In the genomic region with DNA sequence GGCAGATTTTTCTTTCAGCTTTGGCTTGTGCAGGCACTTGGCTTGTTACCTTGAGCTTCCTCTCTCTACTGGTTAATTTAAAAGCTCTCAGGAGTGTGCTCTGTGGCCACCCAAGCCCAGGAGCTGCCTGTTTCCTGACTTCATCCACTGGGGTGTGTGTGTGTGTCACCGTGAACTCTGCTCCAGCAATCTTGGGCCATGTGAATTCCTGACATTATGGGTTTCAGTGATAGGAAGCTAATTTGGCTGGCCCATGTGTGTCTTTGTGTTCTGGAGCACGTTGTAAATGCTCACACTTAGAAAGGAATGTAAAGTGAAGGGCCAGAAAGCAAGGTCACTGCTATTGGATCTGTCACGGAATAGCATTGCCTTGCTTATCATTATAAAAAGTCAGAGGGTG, we compare ENCODE assay signal across 13 mouse cellular contexts.
DNase-seq lines count a peak whose midpoint lies in the region; ATAC-seq and TF ChIP-seq lines count a peak whose summit lies in the region.
"Had no signal": no experiment of that assay in that cellular context is flagged by ENCODE, and none has a peak within 500 bp of the region (broad histone marks: within the 10 kb centered on the region; RNA-seq: fewer than 3 reads in every experiment).

No protein-coding gene starts in this region.

- H3K36me3 ChIP-seq in lung, embryonic 15.5 days = no peaks in the 10 kb centered on the region
- H3K36me3 ChIP-seq in heart, embryonic 14.5 days (ENCODE audit: control insufficient read depth, insufficient read depth, low read length) = 0 out of 2 replicates have a peak, but pooled peaks cover 6% of the 10 kb centered on the region
- H3K36me3 ChIP-seq in stomach, postnatal 0 days (ENCODE audit: control insufficient read depth, insufficient read depth, low read length) = no peaks in the 10 kb centered on the region
- H3K36me3 ChIP-seq in hindbrain, embryonic 14.5 days (replicated peaks; ENCODE audit: control insufficient read depth, insufficient read depth) = no peaks in the 10 kb centered on the region
- H3K36me3 ChIP-seq: embryonic facial prominence, embryonic 10.5 days had no signal

- no peak overlapping the region for H3K4me3 ChIP-seq in lung, embryonic 15.5 days
- H3K4me3 ChIP-seq in heart, embryonic 14.5 days (ENCODE audit: control insufficient read depth in 1 of 2, insufficient read depth in 1 of 2, low read depth in 1 of 2, low read length in 2 of 2) = no peak overlapping the region
- no peak overlapping the region for H3K4me3 ChIP-seq in stomach, postnatal 0 days (ENCODE audit: low read depth, low read length)
- no peak overlapping the region for H3K4me3 ChIP-seq in cerebellum, adult 2 months (replicated peaks; ENCODE audit: insufficient read depth, low read depth, low read length)
- H3K4me3 ChIP-seq in hindbrain, embryonic 14.5 days (replicated peaks; ENCODE audit: low read length) = no peak overlapping the region
- H3K4me3 ChIP-seq: embryonic facial prominence, embryonic 10.5 days had no signal

- H3K9me3 ChIP-seq in lung, embryonic 15.5 days = no peaks in the 10 kb centered on the region
- H3K9me3 ChIP-seq in heart, embryonic 14.5 days (ENCODE audit: control insufficient read depth, low read length) = no peaks in the 10 kb centered on the region
- no peaks in the 10 kb centered on the region for H3K9me3 ChIP-seq in stomach, postnatal 0 days (ENCODE audit: control insufficient read depth, low read length)
- no peaks in the 10 kb centered on the region for H3K9me3 ChIP-seq in hindbrain, embryonic 14.5 days (ENCODE audit: control insufficient read depth, low read length)
- H3K9me3 ChIP-seq: embryonic facial prominence, embryonic 10.5 days had no signal

- no peaks in the 10 kb centered on the region for H3K4me1 ChIP-seq in lung, embryonic 15.5 days
- H3K4me1 ChIP-seq in heart, embryonic 14.5 days (ENCODE audit: control insufficient read depth in 2 of 2, insufficient read depth in 2 of 2, low read length in 2 of 2) = peaks cover 28 to 45% of the 10 kb centered on the region in 2 experiments
- no peaks in the 10 kb centered on the region; the same call in none of the 2 replicates for H3K4me1 ChIP-seq in stomach, postnatal 0 days (replicated peaks; ENCODE audit: control insufficient read depth, insufficient read depth)
- H3K4me1 ChIP-seq in cerebellum, adult 2 months (ENCODE audit: control insufficient read depth, insufficient read depth, low read length) = no peaks in the 10 kb centered on the region
- no peaks in the 10 kb centered on the region for H3K4me1 ChIP-seq in hindbrain, embryonic 14.5 days (replicated peaks; ENCODE audit: control insufficient read depth, insufficient read depth, low read length)

- no peak for TF ChIP-seq POLR2A in cerebellum, adult 2 months (IDR thresholded peaks at IDR 0.05; ENCODE audit: borderline replicate concordance, insufficient read depth, low read length)

- 35% methylated on average over 3 of the region's 3 CpGs for WGBS in lung, embryonic 15.5 days
- 11% methylated on average over 3 of the region's 3 CpGs for WGBS in heart, embryonic 14.5 days
- WGBS in stomach, postnatal 0 days = 56% methylated on average over 3 of the region's 3 CpGs
- 77% methylated on average over 3 of the region's 3 CpGs for WGBS in cerebellum, adult 2 months
- 78% methylated on average over 3 of the region's 3 CpGs for WGBS in hindbrain, embryonic 14.5 days

- 0 out of 2 replicates have a peak, but pooled peaks have one; percentile 31 for ATAC-seq in lung, embryonic 15.5 days (ENCODE audit: borderline replicate concordance, extremely low read depth, low FRiP score, low TSS enrichment)
- peak; percentile 84 for ATAC-seq in heart, embryonic 14.5 days (ENCODE audit: insufficient number of reproducible peaks, insufficient read depth, low FRiP score, low read depth)
- ATAC-seq in stomach, postnatal 0 days (ENCODE audit: low FRiP score, low TSS enrichment) = peak; percentile 81
- no peak for ATAC-seq in hindbrain, embryonic 14.5 days (ENCODE audit: low FRiP score)
- ATAC-seq: activated CD4-positive, CD25-positive, alpha-beta regulatory T cell, adult 4 months had no signal

- peak overlapping the region; percentile 13; the same call in 1 of the 2 replicates for H3K27ac ChIP-seq in lung, embryonic 15.5 days
- peak overlapping the region; percentile 91 to 94 for H3K27ac ChIP-seq in heart, embryonic 14.5 days (replicated peaks in 1 of 2; ENCODE audit: control insufficient read depth in 1 of 2, insufficient read depth in 1 of 2, low read depth in 2 of 2, low read length in 2 of 2)
- peak overlapping the region; percentile 40; the same call in 1 of the 2 replicates for H3K27ac ChIP-seq in stomach, postnatal 0 days (replicated peaks)
- H3K27ac ChIP-seq in cerebellum, adult 2 months (ENCODE audit: insufficient read depth, low read length) = no peak overlapping the region
- H3K27ac ChIP-seq in hindbrain, embryonic 14.5 days = no peak overlapping the region
- H3K27ac ChIP-seq: embryonic facial prominence, embryonic 10.5 days; liver, embryonic 14.5 days had no signal

- no peaks in the 10 kb centered on the region for H3K27me3 ChIP-seq in lung, embryonic 15.5 days
- no peaks in the 10 kb centered on the region for H3K27me3 ChIP-seq in heart, embryonic 14.5 days (ENCODE audit: control insufficient read depth, insufficient read depth, low read length)
- no peaks in the 10 kb centered on the region for H3K27me3 ChIP-seq in stomach, postnatal 0 days (ENCODE audit: control insufficient read depth, insufficient read depth, low read length)
- H3K27me3 ChIP-seq in cerebellum, adult 2 months (ENCODE audit: control insufficient read depth, insufficient read depth, low read length) = no peaks in the 10 kb centered on the region
- H3K27me3 ChIP-seq in hindbrain, embryonic 14.5 days (ENCODE audit: control insufficient read depth, insufficient read depth, low read length) = no peaks in the 10 kb centered on the region

- H3K4me2 ChIP-seq in lung, embryonic 15.5 days = no peak overlapping the region
- H3K4me2 ChIP-seq in heart, embryonic 14.5 days (ENCODE audit: low read length) = peak overlapping the region; percentile 14; the same call in 1 of the 2 replicates
- H3K4me2 ChIP-seq in stomach, postnatal 0 days (replicated peaks; ENCODE audit: low read depth) = no peak overlapping the region
- H3K4me2 ChIP-seq in hindbrain, embryonic 14.5 days (replicated peaks) = no peak overlapping the region

- H3K9ac ChIP-seq in lung, embryonic 15.5 days = no peak overlapping the region
- H3K9ac ChIP-seq in heart, embryonic 14.5 days (ENCODE audit: low read length) = peak overlapping the region; percentile 44; the same call in 1 of the 2 replicates
- H3K9ac ChIP-seq in stomach, postnatal 0 days (ENCODE audit: low read length) = no peak overlapping the region
- no peak overlapping the region for H3K9ac ChIP-seq in hindbrain, embryonic 14.5 days
- H3K9ac ChIP-seq: liver, embryonic 14.5 days had no signal

- TF ChIP-seq EP300 in stomach, postnatal 0 days (optimal IDR thresholded peaks at IDR 0.05) = no peak

- DNase-seq in lung, adult 18-20 months = no peak
- peak; percentile 39 to 41 for DNase-seq in kidney, adult 8-10 months
- peak; percentile 50 for DNase-seq in stomach, postnatal 0 days (ENCODE audit: low spot score)
- no peak for DNase-seq in cerebellum, adult 2 months
- no peak for DNase-seq in adrenal gland, adult 2 months
- no peak for DNase-seq in hindbrain, embryonic 14.5 days (ENCODE audit: low spot score)
- DNase-seq: cerebellum, adult 8-10 months; thymus, postnatal 36 days had no signal

- no peak for TF ChIP-seq CTCF in stomach, postnatal 0 days (IDR thresholded peaks at IDR 0.05; ENCODE audit: low read depth)
- no peak for TF ChIP-seq CTCF in cerebellum, adult 2 months (IDR thresholded peaks at IDR 0.05; ENCODE audit: borderline replicate concordance, insufficient read depth, low read depth, low read length)

Comparison
In these comparisons a context has a peak if more than half of its experiments do, and no peak if none do; other contexts are left out.
1. H3K27ac ChIP-seq: peak in lung, embryonic 15.5 days (single experiment), heart, embryonic 14.5 days (2 of 2) and stomach, postnatal 0 days (single experiment); none in cerebellum, adult 2 months (single experiment) and hindbrain, embryonic 14.5 days (single experiment).
2. DNase-seq: peak in kidney, adult 8-10 months (2 of 2) and stomach, postnatal 0 days (single experiment); none in lung, adult 18-20 months (0 of 2), cerebellum, adult 2 months (0 of 2), adrenal gland, adult 2 months (single experiment) and hindbrain, embryonic 14.5 days (single experiment).